Mouse (Mus musculus) liver, embryonic 12.5 days (tissue): ENCODE data around the gene 4930442H23Rik. TPM values are rescaled to one million over a fixed set of nuclear protein-coding genes. Genes with fewer than 3 reads are reported as not detected.

ENCODE experiments used
- ATAC-seq: fragments of 200-750 bp; cut with Nextera tagmentation; 2 replicates; pipeline ENCODE4 v1.8.0; 2017; ENCODE audit warnings: moderate number of reproducible peaks, mild to moderate bottlenecking, moderate library complexity
- H3K27ac ChIP-seq: fragments of 300-500 bp; sonication (generic); 2 replicates; pipeline ENCODE4 v1.5.1; 2016; ENCODE audit warnings: mild to moderate bottlenecking
- H3K27me3 ChIP-seq: fragments of 300-500 bp; sonication (generic); replicated peaks from 2 replicates; pipeline ENCODE4 v1.6.1; 2016; ENCODE audit warnings: mild to moderate bottlenecking, moderate library complexity
- H3K36me3 ChIP-seq: fragments of 300-500 bp; sonication (generic); 2 replicates; pipeline ENCODE4 v1.6.1; 2016; ENCODE audit warnings: mild to moderate bottlenecking, moderate library complexity
- H3K4me1 ChIP-seq: fragments of 300-500 bp; sonication (generic); 2 replicates; pipeline ENCODE4 v1.6.1; 2016
- H3K4me2 ChIP-seq: fragments of 300-500 bp; sonication (generic); 2 replicates; pipeline ENCODE4 v1.6.1; 2016; ENCODE audit warnings: mild to moderate bottlenecking, moderate library complexity
- H3K4me3 ChIP-seq: fragments of 300-500 bp; sonication (generic); 2 replicates; pipeline ENCODE4 v1.5.1; 2016; ENCODE audit warnings: mild to moderate bottlenecking, moderate library complexity
- H3K9ac ChIP-seq: fragments of 300-500 bp; sonication (generic); 2 replicates; pipeline ENCODE4 v1.6.1; 2016; ENCODE audit warnings: mild to moderate bottlenecking, moderate library complexity
- H3K9me3 ChIP-seq: fragments of 300-500 bp; sonication (generic); replicated peaks from 2 replicates; pipeline ENCODE4 v1.6.1; 2016; ENCODE audit warnings: mild to moderate bottlenecking, moderate library complexity
- WGBS: fragments of 180-500 bp; shearing (Covaris S2); methylation state at CpG from one replicate; pipeline ENCODE4 v1.1.7; 2016; ENCODE audit not compliant: insufficient replicate concordance; 5-methylcytosine and 5-hydroxymethylcytosine counted together
- polyA plus RNA-seq: library from polyadenylated mRNA; unstranded; fragments of >200 nt; fragmentation: Nextera tagmentation; extraction: Ambion mirVana; gene quantifications from 2 replicates; pipeline ENCODE4 v1.2.1, GENCODE M21; 2016

4930442H23Rik gene
- polyA plus RNA-seq, 1 experiment from 2014 or later = not detected

GRCm38 (mm10) chr10:81140005-81140404 lies 43.6 kb downstream of the 4930442H23Rik start:
- peak overlapping the region; percentile 89 for H3K27ac ChIP-seq
- H3K9me3 ChIP-seq = no peaks in the 10 kb centered on the region
- WGBS = 33% methylated on average over 8 of the region's 8 CpGs
- H3K4me2 ChIP-seq = peak overlapping the region; percentile 99
- H3K4me3 ChIP-seq = peak overlapping the region; percentile 99
- H3K27me3 ChIP-seq = no peaks in the 10 kb centered on the region
- peaks cover 73% of the 10 kb centered on the region for H3K4me1 ChIP-seq
- no peak for ATAC-seq
- H3K9ac ChIP-seq = peak overlapping the region; percentile 95
- H3K36me3 ChIP-seq = peaks cover 67% of the 10 kb centered on the region

GRCm38 (mm10) chr10:81139529-81139846 lies 44.2 kb downstream of the 4930442H23Rik start:
- H3K27me3 ChIP-seq = no peaks in the 10 kb centered on the region
- peak overlapping the region; percentile 99 for H3K4me3 ChIP-seq
- ATAC-seq = no peak
- H3K4me1 ChIP-seq = peaks cover 73% of the 10 kb centered on the region
- no peaks in the 10 kb centered on the region for H3K9me3 ChIP-seq
- H3K9ac ChIP-seq = peak overlapping the region; percentile 95
- H3K36me3 ChIP-seq = peaks cover 62% of the 10 kb centered on the region
- WGBS = 49% methylated on average over 4 of the region's 4 CpGs
- peak overlapping the region; percentile 99 for H3K4me2 ChIP-seq
- H3K27ac ChIP-seq = peak overlapping the region; percentile 89

- no peak for ATAC-seq
- H3K36me3 ChIP-seq = peaks cover 57% of the 10 kb centered on the region
- H3K4me3 ChIP-seq = peak overlapping the region; percentile 99
- peak overlapping the region; percentile 95 for H3K9ac ChIP-seq
- H3K9me3 ChIP-seq = no peaks in the 10 kb centered on the region
- H3K27ac ChIP-seq = peak overlapping the region; percentile 89
- WGBS = 52% methylated on average over 11 of the region's 11 CpGs
- H3K27me3 ChIP-seq = no peaks in the 10 kb centered on the region
- H3K4me2 ChIP-seq = peak overlapping the region; percentile 99
- H3K4me1 ChIP-seq = peaks cover 74% of the 10 kb centered on the region
Observed at GRCm38 (mm10) chr10:81138821-81139528, 44.7 kb downstream of the 4930442H23Rik start.

DNA sequence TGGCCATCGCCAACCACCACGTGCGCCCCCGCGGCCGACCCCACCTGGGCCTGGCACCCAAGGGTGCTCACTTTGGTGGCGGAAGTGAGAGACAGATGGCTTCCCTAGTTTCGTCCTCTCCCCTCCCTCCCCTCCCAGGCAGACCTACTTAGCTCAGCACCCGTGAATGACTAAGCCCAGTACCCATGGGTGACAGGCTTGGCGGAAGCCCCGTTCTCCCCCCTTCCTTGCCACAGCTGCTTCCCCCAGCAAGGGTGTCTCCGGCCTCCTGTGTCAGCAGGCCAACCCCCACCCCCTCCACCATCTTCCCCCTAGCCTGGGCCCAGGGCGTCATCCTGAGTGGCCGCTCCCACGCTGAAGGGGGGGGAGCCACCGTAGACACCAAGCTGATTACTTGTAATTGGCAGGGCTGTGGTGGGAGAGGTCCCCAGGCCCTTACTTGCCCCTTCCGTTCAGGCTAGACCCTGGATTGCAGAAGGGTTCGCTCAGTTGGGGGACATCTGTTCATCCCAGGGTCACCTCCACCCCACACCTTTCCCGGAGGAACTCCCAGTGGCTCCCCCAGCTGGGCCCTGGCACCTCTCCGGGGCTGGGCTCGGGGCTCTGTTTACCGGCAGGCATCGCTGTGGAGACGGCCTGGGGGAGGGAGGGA lies 45.4 kb downstream of the 4930442H23Rik start:
- 2% methylated on average over 22 of the region's 24 CpGs for WGBS
- no peaks in the 10 kb centered on the region for H3K27me3 ChIP-seq
- H3K4me3 ChIP-seq = peak overlapping the region; percentile 99
- no peak for ATAC-seq
- peaks cover 49% of the 10 kb centered on the region for H3K36me3 ChIP-seq
- peak overlapping the region; percentile 95 for H3K9ac ChIP-seq
- H3K27ac ChIP-seq = peak overlapping the region; percentile 89
- H3K9me3 ChIP-seq = no peaks in the 10 kb centered on the region
- peak overlapping the region; percentile 99 for H3K4me2 ChIP-seq
- peaks cover 75% of the 10 kb centered on the region for H3K4me1 ChIP-seq

- H3K9me3 ChIP-seq = no peaks in the 10 kb centered on the region
- peak overlapping the region; percentile 99 for H3K9ac ChIP-seq
- ATAC-seq = peak; percentile 78
- H3K27me3 ChIP-seq = no peaks in the 10 kb centered on the region
- 2% methylated on average over 68 of the region's 89 CpGs for WGBS
- H3K4me2 ChIP-seq = peak overlapping the region; percentile 99
- H3K27ac ChIP-seq = peak overlapping the region; percentile 99
- peaks cover 70% of the 10 kb centered on the region for H3K4me1 ChIP-seq
- H3K36me3 ChIP-seq = peaks cover 42% of the 10 kb centered on the region
- H3K4me3 ChIP-seq = peak overlapping the region; percentile 99
Observed at GRCm38 (mm10) chr10:81137252-81138130, 46.2 kb downstream of the 4930442H23Rik start.

- Histone ChIP-seq H3K4me2 (peak overlapping the region; percentile 94), H3K4me3 (peak overlapping the region; percentile 99), H3K36me3 (peaks cover 34% of the 10 kb centered on the region), H3K27ac (peak overlapping the region; percentile 99), H3K9me3 (no peaks in the 10 kb centered on the region), H3K9ac (peak overlapping the region; percentile 99), H3K4me1 (peaks cover 63% of the 10 kb centered on the region), H3K27me3 (no peaks in the 10 kb centered on the region)
- ATAC-seq = no peak
- 1% methylated on average over 45 of the region's 50 CpGs for WGBS
Observed at GRCm38 (mm10) chr10:81136706-81137231, 46.9 kb downstream of the 4930442H23Rik start.

DNA sequence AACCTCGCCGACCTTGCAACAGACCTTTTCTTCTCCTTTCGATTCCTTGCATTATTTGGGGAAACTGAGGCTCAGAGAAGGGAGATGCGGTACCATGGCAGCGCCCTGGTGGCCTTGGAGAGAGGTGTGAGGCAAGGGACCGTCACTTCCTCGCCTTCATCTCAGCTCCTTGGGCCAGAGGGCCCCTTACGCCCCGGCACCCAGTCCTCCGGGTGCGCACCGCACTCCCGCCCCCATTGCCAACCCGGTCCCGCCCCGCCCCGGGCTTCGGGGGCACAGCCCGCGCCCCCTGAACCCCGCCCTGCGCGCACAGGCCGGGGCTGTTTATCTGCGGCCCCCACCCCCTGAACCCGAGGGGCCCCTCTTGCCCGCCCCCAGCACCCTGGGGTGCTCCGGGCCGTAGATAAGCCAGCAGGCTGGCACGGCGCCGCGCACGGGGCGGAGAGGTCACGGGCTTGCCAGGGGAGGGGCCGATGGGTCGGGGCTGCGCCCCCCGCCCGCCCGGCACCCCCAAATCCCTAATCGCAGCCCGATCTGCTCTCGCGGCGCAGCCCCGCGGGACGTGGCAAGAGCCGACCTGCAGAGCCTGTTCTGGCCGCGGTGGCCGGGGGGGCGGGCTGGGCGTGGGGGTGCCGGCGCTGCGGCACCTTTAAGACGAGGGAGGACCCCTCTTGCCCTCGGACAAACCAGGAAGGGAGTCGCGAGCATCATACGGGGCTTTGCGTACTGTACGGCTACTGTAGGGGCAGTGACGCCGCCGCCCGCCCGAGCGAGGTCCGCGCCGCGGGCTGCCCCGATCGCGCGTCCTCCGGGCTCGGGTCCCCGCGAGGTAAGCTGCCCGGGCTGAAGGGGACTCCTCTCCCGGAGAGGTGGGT lies 47.6 kb downstream of the 4930442H23Rik start:
- Histone ChIP-seq H3K4me2 (peak overlapping the region; percentile 94), H3K9me3 (no peaks in the 10 kb centered on the region), H3K36me3 (peaks cover 27% of the 10 kb centered on the region), H3K4me3 (peak overlapping the region; percentile 99), H3K27me3 (no peaks in the 10 kb centered on the region), H3K4me1 (peaks cover 56% of the 10 kb centered on the region), H3K27ac (peak overlapping the region; percentile 99), H3K9ac (peak overlapping the region; percentile 99)
- peak; percentile 77 for ATAC-seq
- 1% methylated on average over 71 of the region's 86 CpGs for WGBS

DNA sequence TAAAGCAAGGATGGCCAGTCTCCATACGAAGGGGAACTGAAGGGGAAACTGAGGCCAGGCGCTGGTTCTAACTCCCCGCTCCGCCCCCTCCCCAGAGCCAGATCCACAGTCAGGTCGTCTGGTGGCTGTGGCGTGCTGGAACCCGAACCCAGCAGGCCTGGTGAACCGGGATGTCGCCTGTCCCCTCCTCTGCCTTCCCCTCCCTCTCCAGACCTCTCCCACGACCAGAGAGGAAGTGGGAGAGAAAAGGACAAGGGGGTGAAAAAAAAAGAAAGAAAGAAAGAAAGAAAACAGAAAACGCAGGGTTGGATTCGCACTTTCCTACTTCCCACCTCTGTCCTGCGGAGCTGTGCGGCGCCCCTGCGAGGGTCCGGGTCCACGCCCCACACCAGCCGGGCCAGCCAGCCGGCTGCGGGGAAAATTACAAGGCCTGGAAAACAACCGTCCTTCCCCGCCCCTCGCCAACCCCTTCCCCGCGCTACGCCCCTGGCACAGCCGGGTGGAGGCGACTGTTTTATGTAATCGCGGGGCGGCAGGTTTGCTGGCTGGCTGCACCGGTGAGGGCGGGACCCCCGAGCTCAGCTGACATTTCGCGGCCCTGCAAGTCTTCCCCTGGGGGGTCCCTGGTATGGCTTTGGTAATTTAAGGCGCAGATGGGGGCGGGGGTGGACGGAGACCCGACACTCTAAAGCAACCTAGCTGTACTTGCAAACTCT lies 48.5 kb downstream of the 4930442H23Rik start, which contains the start of gene Zbtb7a:
TSS of gene Zbtb7a (plus strand) at position 255 of the 716 bp plus-strand sequence.
- Histone ChIP-seq H3K27ac (peak within 1 kb of the TSS; percentile 99), H3K9me3 (no peaks in the 10 kb centered on the region), H3K4me3 (peak within 1 kb of the TSS; percentile 99), H3K9ac (peak within 1 kb of the TSS; percentile 99), H3K4me1 (peaks cover 51% of the 10 kb centered on the region), H3K36me3 (peaks cover 18% of the 10 kb centered on the region), H3K27me3 (no peaks in the 10 kb centered on the region), H3K4me2 (peak within 1 kb of the TSS; percentile 94)
- 0 out of 2 replicates have a peak, but pooled peaks have one; percentile 3 for ATAC-seq
- WGBS = 3% methylated on average over 41 of the region's 41 CpGs

- Histone ChIP-seq H3K4me2 (peak overlapping the region; percentile 94), H3K36me3 (peaks cover 9% of the 10 kb centered on the region), H3K27me3 (no peaks in the 10 kb centered on the region), H3K9me3 (no peaks in the 10 kb centered on the region), H3K4me3 (peak overlapping the region; percentile 99), H3K9ac (peak overlapping the region; percentile 99), H3K27ac (peak overlapping the region; percentile 99), H3K4me1 (peaks cover 51% of the 10 kb centered on the region)
- WGBS = 3% methylated on average over 16 of the region's 16 CpGs
- peak; percentile 9 for ATAC-seq
Observed at GRCm38 (mm10) chr10:81134181-81134587, 49.5 kb downstream of the 4930442H23Rik start.
